Mouse (Mus musculus) thymus, adult 2 months (tissue): Measurements from ENCODE around the gene Ctf2. TPM values are rescaled to one million over a fixed set of nuclear protein-coding genes. Genes with fewer than 3 reads are reported as not detected.

Experiments used
- DNase-seq: peaks from one replicate; pipeline ENCODE4 v3.0.0; 2021
- H3K27ac ChIP-seq: fragments of 200-500 bp; 2 replicates; pipeline ENCODE4 v1.5.1; 2012; ENCODE audit warnings: low read length, control low read depth; ENCODE audit not compliant: control insufficient read depth, insufficient read depth
- H3K27me3 ChIP-seq: fragments of 200-500 bp; 2 replicates; pipeline ENCODE4 v1.6.1; 2012; ENCODE audit warnings: mild to moderate bottlenecking, low read length, moderate library complexity, mixed read lengths; ENCODE audit not compliant: control insufficient read depth, insufficient read depth
- H3K36me3 ChIP-seq: fragments of 200-500 bp; 2 replicates; pipeline ENCODE4 v1.6.1; 2012; ENCODE audit warnings: mild to moderate bottlenecking, low read length, moderate library complexity; ENCODE audit not compliant: control insufficient read depth, insufficient read depth
- H3K4me1 ChIP-seq: fragments of 200-500 bp; replicated peaks from 2 replicates; pipeline ENCODE4 v1.6.1; 2012; ENCODE audit warnings: low read length; ENCODE audit not compliant: control insufficient read depth, insufficient read depth
- H3K4me3 ChIP-seq: fragments of 200-500 bp; 2 replicates; pipeline ENCODE4 v1.5.1; 2012; ENCODE audit warnings: mild to moderate bottlenecking, low read length, control low read depth, moderate library complexity; ENCODE audit not compliant: control insufficient read depth, insufficient read depth
- CTCF ChIP-seq: fragments of 200-500 bp; IDR thresholded peaks from 2 replicates; pipeline ENCODE4 v1.5.1; 2012; ENCODE audit warnings: mild to moderate bottlenecking, control low read depth, low read length, moderate library complexity, borderline replicate concordance; ENCODE audit not compliant: control insufficient read depth, poor library complexity, insufficient read depth; ENCODE audit errors: extremely low read depth
- POLR2A ChIP-seq: fragments of 200-500 bp; IDR thresholded peaks from 2 replicates; pipeline ENCODE4 v1.6.1; 2012; ENCODE audit warnings: mild to moderate bottlenecking, low read length, control low read depth, moderate library complexity; ENCODE audit not compliant: control insufficient read depth, poor library complexity, insufficient read depth; ENCODE audit errors: extremely low read depth
- WGBS: fragments of 180-500 bp; shearing (Covaris S2); methylation state at CpG from one replicate; pipeline ENCODE4 v1.1.7; 2018; 5-methylcytosine and 5-hydroxymethylcytosine counted together
- polyA plus RNA-seq: library from polyadenylated mRNA; depleted of rRNA; stranded (reverse); fragments of >200 nt; gene quantifications from 2 replicates; pipeline ENCODE4 v1.2.3, GENCODE M21; 2012

The Ctf2 gene
- polyA plus RNA-seq, 1 experiment = not detected

DNA sequence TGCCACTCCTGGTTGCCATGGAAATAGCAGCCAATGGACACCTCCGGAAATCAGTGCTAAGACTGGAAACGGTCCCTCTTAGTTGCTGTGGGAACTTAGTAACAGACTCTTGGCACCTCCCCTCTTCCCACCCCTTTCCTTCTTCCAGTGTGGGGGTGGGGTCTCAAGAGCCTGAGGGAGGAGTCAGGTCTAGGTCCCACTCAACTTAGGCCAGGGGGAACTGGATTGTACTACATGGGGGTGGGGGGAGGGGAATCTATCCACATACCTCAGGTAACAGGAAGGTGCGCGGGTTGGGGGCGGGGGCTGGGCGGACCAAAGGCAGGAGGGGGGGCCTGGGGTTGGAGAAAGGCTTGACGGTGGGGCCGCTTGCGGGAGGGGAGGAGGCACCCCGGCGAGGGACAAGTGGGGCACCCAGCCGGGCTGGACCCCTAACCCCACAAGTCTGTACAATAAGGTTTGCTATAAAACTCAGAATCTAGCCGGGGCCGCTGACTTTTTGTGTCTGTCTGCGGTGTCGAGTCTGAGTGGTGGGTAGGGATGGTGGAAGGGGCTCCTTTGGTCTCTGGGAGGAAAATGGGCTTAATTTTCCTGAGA lies 37.1 kb upstream of the Ctf2 start:
- peak; percentile 49 for DNase-seq
- H3K4me3 ChIP-seq = peak overlapping the region; percentile 83
- no peaks in the 10 kb centered on the region for H3K36me3 ChIP-seq
- under 1% methylated on average over 16 of the region's 16 CpGs for WGBS
- peak overlapping the region; percentile 42; the same call in 1 of the 2 replicates for H3K27ac ChIP-seq
- no peaks in the 10 kb centered on the region for H3K27me3 ChIP-seq
- H3K4me1 ChIP-seq = peaks cover 29% of the 10 kb centered on the region
- no peak for TF ChIP-seq CTCF
- no peak for TF ChIP-seq POLR2A

- peak; percentile 36 for DNase-seq
- Histone ChIP-seq H3K4me3 (no peak overlapping the region), H3K27me3 (no peaks in the 10 kb centered on the region), H3K36me3 (peaks cover 2% of the 10 kb centered on the region; the same call in 1 of the 2 replicates), H3K4me1 (peaks cover 29% of the 10 kb centered on the region), H3K27ac (no peak overlapping the region)
- TF ChIP-seq POLR2A (no peak), CTCF (no peak)
- 74% methylated on average over 13 of the region's 13 CpGs for WGBS
Measured at GRCm38 (mm10) chr7:127768346-127768996, 36.5 kb upstream of the Ctf2 start.

- TF ChIP-seq POLR2A = no peak
- TF ChIP-seq CTCF = no peak
- WGBS = 98% methylated on average over 19 of the region's 19 CpGs
- DNase-seq = no peak
- H3K36me3 ChIP-seq = peaks cover 5% of the 10 kb centered on the region; the same call in 1 of the 2 replicates
- H3K27me3 ChIP-seq = no peaks in the 10 kb centered on the region
- no peak overlapping the region for H3K4me3 ChIP-seq
- H3K4me1 ChIP-seq = peaks cover 29% of the 10 kb centered on the region
- H3K27ac ChIP-seq = no peak overlapping the region
Measured at GRCm38 (mm10) chr7:127767671-127768345, 35.8 kb upstream of the Ctf2 start.

GRCm38 (mm10) chr7:127766851-127767609 lies 35.1 kb upstream of the Ctf2 start:
- Histone ChIP-seq H3K4me1 (peaks cover 29% of the 10 kb centered on the region), H3K4me3 (no peak overlapping the region), H3K27me3 (no peaks in the 10 kb centered on the region), H3K36me3 (peaks cover 5% of the 10 kb centered on the region; the same call in 1 of the 2 replicates), H3K27ac (no peak overlapping the region)
- WGBS = 90% methylated on average over 17 of the region's 17 CpGs
- TF ChIP-seq POLR2A = no peak
- TF ChIP-seq CTCF = no peak
- no peak for DNase-seq

DNA sequence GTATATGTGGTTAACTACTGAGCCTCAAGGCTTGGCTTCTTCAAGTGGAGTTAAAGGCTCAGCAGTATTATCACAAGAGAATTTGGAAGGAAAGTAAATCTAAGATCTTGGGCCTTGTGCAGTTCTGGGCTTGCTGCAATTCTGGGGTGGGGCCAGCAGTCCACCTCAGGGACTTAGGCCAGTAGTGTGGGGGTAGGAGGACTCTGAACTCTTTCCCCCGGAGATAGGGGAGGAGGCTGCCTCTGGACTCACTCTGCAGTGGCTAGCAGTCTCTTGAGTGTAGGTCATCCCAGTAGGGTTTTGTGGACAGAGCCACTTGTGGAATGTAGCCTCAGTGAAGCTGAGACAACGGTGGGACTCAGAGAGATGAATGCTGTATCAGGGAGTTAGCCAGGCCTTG lies 33.8 kb upstream of the Ctf2 start:
- TF ChIP-seq POLR2A (no peak), CTCF (no peak)
- no peaks in the 10 kb centered on the region for H3K27me3 ChIP-seq
- H3K36me3 ChIP-seq = peaks cover 5% of the 10 kb centered on the region; the same call in 1 of the 2 replicates
- peaks cover 22% of the 10 kb centered on the region for H3K4me1 ChIP-seq
- H3K4me3 ChIP-seq = no peak overlapping the region
- 94% methylated on average over 2 of the region's 2 CpGs for WGBS
- no peak for DNase-seq
- H3K27ac ChIP-seq = no peak overlapping the region

GRCm38 (mm10) chr7:127763642-127764041 lies 31.7 kb upstream of the Ctf2 start:
- Histone ChIP-seq H3K4me1 (0 out of 2 replicates have a peak, but pooled peaks cover 3% of the 10 kb centered on the region), H3K4me3 (no peak overlapping the region), H3K27me3 (no peaks in the 10 kb centered on the region), H3K36me3 (peaks cover 5% of the 10 kb centered on the region; the same call in 1 of the 2 replicates), H3K27ac (no peak overlapping the region)
- 56% methylated on average over 4 of the region's 4 CpGs for WGBS
- TF ChIP-seq POLR2A = no peak
- TF ChIP-seq CTCF = no peak
- DNase-seq = no peak
